ENCODE assay signal across 14 mouse cellular contexts in genomic region chr8:8233616-8234015, GRCm38 (mm10).
DNase-seq lines count a peak whose midpoint lies in the region; ATAC-seq and TF ChIP-seq lines count a peak whose summit lies in the region.
"Had no signal": no experiment of that assay in that cellular context is flagged by ENCODE, and none has a peak within 500 bp of the region (broad histone marks: within the 10 kb centered on the region; RNA-seq: fewer than 3 reads in every experiment).

No protein-coding gene starts in this region.

- H3K9me3 ChIP-seq in intestine, embryonic 16.5 days (ENCODE audit: control insufficient read depth, low read length): no peaks in the 10 kb centered on the region
- H3K9me3 ChIP-seq in kidney, embryonic 15.5 days (replicated peaks): no peaks in the 10 kb centered on the region
- H3K9me3 ChIP-seq: embryonic facial prominence, embryonic 12.5 days; forebrain, embryonic 13.5 days; intestine, embryonic 15.5 days had no signal

- H3K27me3 ChIP-seq in cerebellum, adult 2 months (ENCODE audit: control insufficient read depth, insufficient read depth, low read length): no peaks in the 10 kb centered on the region
- no peaks in the 10 kb centered on the region for H3K27me3 ChIP-seq in intestine, embryonic 16.5 days (replicated peaks; ENCODE audit: control insufficient read depth, insufficient read depth, low read length)
- H3K27me3 ChIP-seq in kidney, embryonic 15.5 days: no peaks in the 10 kb centered on the region
- H3K27me3 ChIP-seq: embryonic facial prominence, embryonic 12.5 days; forebrain, embryonic 13.5 days; intestine, embryonic 15.5 days had no signal

- H3K4me1 ChIP-seq in cerebellum, adult 2 months (ENCODE audit: control insufficient read depth, insufficient read depth, low read length): peaks cover 5% of the 10 kb centered on the region
- H3K4me1 ChIP-seq in intestine, embryonic 16.5 days (ENCODE audit: control insufficient read depth, insufficient read depth, low read length): peaks cover 5% of the 10 kb centered on the region; the same call in 1 of the 2 replicates
- H3K4me1 ChIP-seq in kidney, embryonic 15.5 days: no peaks in the 10 kb centered on the region
- H3K4me1 ChIP-seq: embryonic facial prominence, embryonic 12.5 days; intestine, embryonic 15.5 days had no signal

- no peak overlapping the region for H3K4me3 ChIP-seq in cerebellum, adult 2 months (replicated peaks; ENCODE audit: insufficient read depth, low read depth, low read length)
- no peak overlapping the region for H3K4me3 ChIP-seq in intestine, embryonic 16.5 days (ENCODE audit: low read length)
- no peak overlapping the region for H3K4me3 ChIP-seq in kidney, embryonic 15.5 days (replicated peaks)
- H3K4me3 ChIP-seq: embryonic facial prominence, embryonic 12.5 days; forebrain, embryonic 13.5 days; intestine, embryonic 15.5 days had no signal

- TF ChIP-seq CTCF in cerebellum, adult 2 months (IDR thresholded peaks at IDR 0.05; ENCODE audit: borderline replicate concordance, insufficient read depth, low read depth, low read length): no peak

- no peaks in the 10 kb centered on the region for H3K36me3 ChIP-seq in intestine, embryonic 16.5 days (ENCODE audit: control insufficient read depth, insufficient read depth, low read length)
- H3K36me3 ChIP-seq in kidney, embryonic 15.5 days: no peaks in the 10 kb centered on the region
- H3K36me3 ChIP-seq: embryonic facial prominence, embryonic 12.5 days; intestine, embryonic 15.5 days had no signal

- no peak for TF ChIP-seq POLR2A in cerebellum, adult 2 months (IDR thresholded peaks at IDR 0.05; ENCODE audit: borderline replicate concordance, insufficient read depth, low read length)

- H3K27ac ChIP-seq in cerebellum, adult 2 months (ENCODE audit: insufficient read depth, low read length): no peak overlapping the region
- H3K27ac ChIP-seq in intestine, embryonic 16.5 days (ENCODE audit: low read length): no peak overlapping the region
- no peak overlapping the region for H3K27ac ChIP-seq in kidney, embryonic 15.5 days
- H3K27ac ChIP-seq: embryonic facial prominence, embryonic 12.5 days; forebrain, embryonic 13.5 days; intestine, embryonic 15.5 days had no signal

- no peak for ATAC-seq in intestine, embryonic 16.5 days
- ATAC-seq in kidney, embryonic 15.5 days (replicated peaks; ENCODE audit: low FRiP score): no peak
- ATAC-seq: forebrain, embryonic 13.5 days; intestine, embryonic 15.5 days had no signal

- no peak overlapping the region for H3K9ac ChIP-seq in intestine, embryonic 16.5 days (ENCODE audit: low read depth, low read length)
- no peak overlapping the region for H3K9ac ChIP-seq in kidney, embryonic 15.5 days
- H3K9ac ChIP-seq: embryonic facial prominence, embryonic 12.5 days; forebrain, embryonic 13.5 days; intestine, embryonic 15.5 days had no signal

- intact Hi-C loops in left cerebral cortex, postnatal 4 days (cut with DNase I): loop anchor here (10.0 kb wide), 1 partner anchor 421 kb away; no protein-coding TSS in a partner anchor
- intact Hi-C loops in heart, postnatal 36 days (cut with DNase I): no loop called here

- 12% methylated on average over 3 of the region's 3 CpGs for WGBS in cerebellum, adult 2 months
- 76% methylated on average over 3 of the region's 3 CpGs for WGBS in intestine, embryonic 16.5 days
- WGBS in kidney, embryonic 15.5 days: 91% methylated on average over 3 of the region's 3 CpGs

- no peak overlapping the region for H3K4me2 ChIP-seq in intestine, embryonic 16.5 days (ENCODE audit: low read depth, low read length)
- no peak overlapping the region for H3K4me2 ChIP-seq in kidney, embryonic 15.5 days
- H3K4me2 ChIP-seq: embryonic facial prominence, embryonic 12.5 days; forebrain, embryonic 13.5 days; intestine, embryonic 15.5 days; liver, embryonic 11.5 days had no signal

- peak; percentile 39 for DNase-seq in brain, embryonic 18.5 days (ENCODE audit: low read depth, low spot score)
- DNase-seq in cerebellum, adult 2 months: peak; percentile 39 to 67
- peak; percentile 27 to 36 for DNase-seq in frontal cortex, postnatal 14 days (ENCODE audit: low spot score in 2 of 2)
- peak; percentile 30 for DNase-seq in left cerebral cortex, postnatal 4 days
- DNase-seq in heart, postnatal 36 days: no peak
- DNase-seq: heart, adult 18-20 months; heart, postnatal 4 days; kidney, postnatal 36 days had no signal

Comparison
In these comparisons a context has a peak if more than half of its experiments do, and no peak if none do; other contexts are left out.
1. DNase-seq: peak in brain, embryonic 18.5 days (single experiment), cerebellum, adult 2 months (2 of 2), frontal cortex, postnatal 14 days (2 of 2) and left cerebral cortex, postnatal 4 days (single experiment); none in heart, postnatal 36 days (0 of 2).